Mouse (Mus musculus): ENCODE results near the gene Sult5a1. TPM values are rescaled to one million over a fixed set of nuclear protein-coding genes. Genes with fewer than 3 reads are reported as not detected.
"Not testable (repeated sequence)": the region's sequence is repeated elsewhere in the genome, so short reads cannot be mapped to it uniquely, and the experiment has no call there.

Gene Sult5a1
- polyA plus RNA-seq (2012; rRNA removed), result 0.39 and 0.60 TPM in 2 replicates

DNA sequence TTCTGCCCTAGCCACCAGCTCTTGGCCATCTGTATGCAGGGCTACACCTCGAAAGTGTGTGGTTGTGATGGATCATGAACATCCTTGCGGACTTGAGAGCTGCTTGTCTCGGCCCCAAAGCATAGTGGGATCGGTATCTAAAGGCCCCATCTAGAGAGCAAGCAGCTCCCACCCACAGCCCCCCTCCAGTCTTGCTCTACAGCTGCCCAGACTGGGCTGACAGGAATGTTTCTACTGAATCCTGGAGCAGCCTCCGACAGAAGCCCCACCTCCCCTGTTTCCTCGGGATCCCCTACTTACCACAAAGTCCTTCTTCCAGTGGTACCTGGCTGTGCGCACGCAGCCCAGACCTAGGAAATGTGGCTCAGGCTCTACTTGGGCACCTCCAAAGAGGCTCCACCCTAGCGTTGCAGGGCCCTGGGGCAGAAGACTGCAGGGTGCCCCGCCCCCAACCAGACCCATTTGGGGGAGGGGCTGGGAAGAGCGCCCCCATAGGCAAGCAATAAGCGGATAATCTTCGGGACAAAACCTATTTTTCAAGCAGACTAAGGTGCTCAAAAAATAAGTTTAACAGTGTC lies at the start of gene Sult5a1:
TSS of gene Sult5a1 (minus strand) at position 428 of the 578 bp plus-strand sequence.
- no peak within 1 kb of the TSS for H3K27ac ChIP-seq (ENCODE audit: insufficient read depth, low read length)
- 36% methylated on average over 13 of the region's 13 CpGs for WGBS
- no peak for TF ChIP-seq CTCF (IDR thresholded peaks at IDR 0.05; ENCODE audit: borderline replicate concordance, insufficient read depth, low read depth, low read length)
- H3K27me3 ChIP-seq (ENCODE audit: control insufficient read depth, insufficient read depth, low read length), result no peaks in the 10 kb centered on the region
- no peak for DNase-seq
- H3K4me1 ChIP-seq (ENCODE audit: control insufficient read depth, insufficient read depth, low read length), result no peaks in the 10 kb centered on the region
- H3K4me3 ChIP-seq (replicated peaks; ENCODE audit: insufficient read depth, low read depth, low read length), result no peak within 1 kb of the TSS

DNA sequence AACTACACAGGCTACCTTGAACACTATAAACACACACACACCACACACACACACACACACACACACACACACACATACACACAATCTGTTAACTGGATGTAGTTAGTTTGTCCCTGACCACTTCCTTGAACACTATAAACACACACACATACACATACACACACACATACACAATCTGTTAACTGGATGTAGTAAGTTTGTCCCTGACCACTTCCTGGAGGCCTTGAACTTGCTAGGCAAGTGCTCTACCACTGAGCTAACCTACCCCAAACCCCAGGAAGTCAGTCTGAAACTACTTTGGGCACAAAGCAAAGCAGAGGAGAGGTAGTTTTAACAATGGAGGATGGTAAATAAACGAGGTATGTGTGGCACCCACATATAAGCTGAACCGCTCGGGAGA lies 45.5 kb upstream of the Sult5a1 start:
- no peak for TF ChIP-seq CTCF (IDR thresholded peaks at IDR 0.05; ENCODE audit: borderline replicate concordance, insufficient read depth, low read depth, low read length)
- TF ChIP-seq POLR2A (IDR thresholded peaks at IDR 0.05; ENCODE audit: borderline replicate concordance, insufficient read depth, low read length), result no peak
- H3K27me3 ChIP-seq (ENCODE audit: control insufficient read depth, insufficient read depth, low read length), result no peaks in the 10 kb centered on the region
- 84% methylated on average over 3 of the region's 3 CpGs for WGBS
- no peak overlapping the region for H3K4me3 ChIP-seq (replicated peaks; ENCODE audit: insufficient read depth, low read depth, low read length)
- H3K27ac ChIP-seq (ENCODE audit: insufficient read depth, low read length), result no peak overlapping the region
- DNase-seq, result no peak
- H3K4me1 ChIP-seq (ENCODE audit: control insufficient read depth, insufficient read depth, low read length), result no peaks in the 10 kb centered on the region

DNA sequence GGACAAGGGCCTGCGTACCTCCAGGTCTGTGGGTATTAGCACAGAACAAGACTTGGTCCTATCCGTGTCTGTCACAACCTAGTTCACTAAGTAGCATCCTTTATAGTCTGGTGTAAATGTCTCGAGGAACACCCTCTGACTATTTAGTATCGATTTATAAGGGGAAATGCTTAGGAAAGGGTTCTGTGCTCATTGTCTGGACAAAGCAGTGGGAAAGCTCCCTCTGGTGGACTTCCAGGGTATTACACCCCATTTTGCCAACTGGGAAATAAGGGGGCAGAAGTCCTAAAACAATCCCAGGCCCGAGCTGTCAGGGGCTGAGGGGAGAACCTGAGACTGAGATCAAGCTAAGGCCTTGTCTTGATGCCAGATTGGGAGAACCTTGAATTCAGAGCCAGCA lies 44.2 kb upstream of the Sult5a1 start:
- DNase-seq, result peak; percentile 57 to 72
- 21% methylated on average over 5 of the region's 5 CpGs for WGBS
- Histone ChIP-seq H3K4me3 (replicated peaks; ENCODE audit: insufficient read depth, low read depth, low read length) (no peak overlapping the region), H3K27ac (ENCODE audit: insufficient read depth, low read length) (no peak overlapping the region), H3K27me3 (ENCODE audit: control insufficient read depth, insufficient read depth, low read length) (no peaks in the 10 kb centered on the region), H3K4me1 (ENCODE audit: control insufficient read depth, insufficient read depth, low read length) (no peaks in the 10 kb centered on the region)
- TF ChIP-seq POLR2A (IDR thresholded peaks at IDR 0.05; ENCODE audit: borderline replicate concordance, insufficient read depth, low read length) (no peak), CTCF (IDR thresholded peaks at IDR 0.05; ENCODE audit: borderline replicate concordance, insufficient read depth, low read depth, low read length) (peak; percentile 76)

DNA sequence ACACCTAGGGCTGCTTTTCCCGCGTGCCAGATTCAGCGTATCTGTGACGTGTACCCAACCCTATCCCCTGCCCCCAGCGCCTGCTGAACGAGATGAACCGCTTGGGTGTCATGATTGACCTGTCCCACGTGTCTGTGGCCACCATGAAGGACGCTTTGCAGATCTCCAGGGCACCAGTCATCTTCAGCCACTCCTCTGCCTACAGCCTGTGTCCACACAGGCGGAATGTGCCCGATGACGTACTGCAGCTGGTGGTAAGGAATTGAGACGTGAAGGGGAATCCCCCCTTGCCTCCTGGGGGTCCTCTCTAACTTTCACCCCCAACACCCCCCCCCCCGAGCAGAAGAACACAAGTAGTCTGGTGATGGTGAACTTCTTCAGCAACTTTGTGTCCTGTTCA lies 41.7 kb upstream of the Sult5a1 start:
- DNase-seq, result no peak
- no peak for TF ChIP-seq POLR2A (IDR thresholded peaks at IDR 0.05; ENCODE audit: borderline replicate concordance, insufficient read depth, low read length)
- 60% methylated on average over 14 of the region's 14 CpGs for WGBS
- Histone ChIP-seq H3K4me1 (ENCODE audit: control insufficient read depth, insufficient read depth, low read length) (no peaks in the 10 kb centered on the region), H3K27ac (ENCODE audit: insufficient read depth, low read length) (no peak overlapping the region), H3K4me3 (replicated peaks; ENCODE audit: insufficient read depth, low read depth, low read length) (no peak overlapping the region), H3K27me3 (ENCODE audit: control insufficient read depth, insufficient read depth, low read length) (no peaks in the 10 kb centered on the region)

GRCm38 (mm10) chr8:123197016-123197415 lies 38.9 kb upstream of the Sult5a1 start:
- DNase-seq; H3K27ac ChIP-seq (ENCODE audit: insufficient read depth, low read length); H3K4me3 ChIP-seq (replicated peaks; ENCODE audit: insufficient read depth, low read depth, low read length); H3K4me1 ChIP-seq (ENCODE audit: control insufficient read depth, insufficient read depth, low read length); H3K27me3 ChIP-seq (ENCODE audit: control insufficient read depth, insufficient read depth, low read length): not testable (repeated sequence)
- 78% methylated on average over 5 of the region's 5 CpGs for WGBS

GRCm38 (mm10) chr8:123193771-123194170 lies 35.7 kb upstream of the Sult5a1 start:
- no peak for TF ChIP-seq CTCF (IDR thresholded peaks at IDR 0.05; ENCODE audit: borderline replicate concordance, insufficient read depth, low read depth, low read length)
- TF ChIP-seq POLR2A (IDR thresholded peaks at IDR 0.05; ENCODE audit: borderline replicate concordance, insufficient read depth, low read length), result no peak
- Histone ChIP-seq H3K27me3 (ENCODE audit: control insufficient read depth, insufficient read depth, low read length) (no peaks in the 10 kb centered on the region), H3K27ac (ENCODE audit: insufficient read depth, low read length) (no peak overlapping the region), H3K4me3 (replicated peaks; ENCODE audit: insufficient read depth, low read depth, low read length) (no peak overlapping the region), H3K4me1 (ENCODE audit: control insufficient read depth, insufficient read depth, low read length) (no peaks in the 10 kb centered on the region)
- no peak for DNase-seq
- WGBS, result 50% methylated on average over 9 of the region's 9 CpGs

GRCm38 (mm10) chr8:123191908-123192307 lies 33.8 kb upstream of the Sult5a1 start:
- TF ChIP-seq CTCF (IDR thresholded peaks at IDR 0.05; ENCODE audit: borderline replicate concordance, insufficient read depth, low read depth, low read length) (no peak), POLR2A (IDR thresholded peaks at IDR 0.05; ENCODE audit: borderline replicate concordance, insufficient read depth, low read length) (no peak)
- 63% methylated on average over 8 of the region's 8 CpGs for WGBS
- no peak overlapping the region for H3K27ac ChIP-seq (ENCODE audit: insufficient read depth, low read length)
- H3K27me3 ChIP-seq (ENCODE audit: control insufficient read depth, insufficient read depth, low read length), result no peaks in the 10 kb centered on the region
- H3K4me3 ChIP-seq (replicated peaks; ENCODE audit: insufficient read depth, low read depth, low read length), result no peak overlapping the region
- no peaks in the 10 kb centered on the region for H3K4me1 ChIP-seq (ENCODE audit: control insufficient read depth, insufficient read depth, low read length)
- no peak for DNase-seq

GRCm38 (mm10) chr8:123190678-123191077 lies 32.6 kb upstream of the Sult5a1 start:
- DNase-seq, result peak; percentile 58
- H3K27ac ChIP-seq (ENCODE audit: insufficient read depth, low read length), result no peak overlapping the region
- WGBS, result 1% methylated on average over 9 of the region's 9 CpGs
- no peaks in the 10 kb centered on the region for H3K4me1 ChIP-seq (ENCODE audit: control insufficient read depth, insufficient read depth, low read length)
- TF ChIP-seq CTCF (IDR thresholded peaks at IDR 0.05; ENCODE audit: borderline replicate concordance, insufficient read depth, low read depth, low read length) (peak; percentile 65), POLR2A (IDR thresholded peaks at IDR 0.05; ENCODE audit: borderline replicate concordance, insufficient read depth, low read length) (no peak)
- H3K4me3 ChIP-seq (replicated peaks; ENCODE audit: insufficient read depth, low read depth, low read length), result no peak overlapping the region
- no peaks in the 10 kb centered on the region for H3K27me3 ChIP-seq (ENCODE audit: control insufficient read depth, insufficient read depth, low read length)

Measured in cerebellum, adult 2 months (tissue).